Mouse (Mus musculus): ENCODE results near the gene Agr3.

DNA sequence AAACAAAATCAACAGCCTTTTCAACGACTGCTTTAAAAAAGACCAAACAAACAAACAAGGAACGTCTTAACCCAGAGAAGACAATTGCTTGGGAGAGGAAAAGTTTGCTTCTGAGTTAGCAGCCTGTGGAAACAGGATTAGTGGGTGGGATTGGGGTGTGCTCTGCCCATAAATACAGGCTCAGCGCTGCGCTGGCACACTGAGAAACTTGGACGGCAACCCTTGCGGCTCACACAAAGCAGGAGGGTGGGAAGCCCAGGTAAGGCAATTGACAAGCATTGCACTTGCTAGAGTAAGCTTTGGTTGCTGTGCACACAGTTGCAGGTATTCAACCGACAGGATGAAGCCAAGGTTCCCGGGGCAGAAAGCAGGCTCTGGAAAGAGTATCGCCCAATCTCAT lies 67.3 kb downstream of the Agr3 start, which contains the start of gene Agr2:
- TF ChIP-seq POLR2A (IDR thresholded peaks at IDR 0.05; ENCODE audit: borderline replicate concordance, low read depth, low read length) (no peak), CTCF (IDR thresholded peaks at IDR 0.05; ENCODE audit: low read depth, low read length) (no peak)

All from bone marrow macrophage, adult 2 months (primary cell).